Mouse (Mus musculus): Measurements from ENCODE around the gene Miga2. TPM values are rescaled to one million over a fixed set of nuclear protein-coding genes. Genes with fewer than 3 reads are reported as not detected.

Gene Miga2
- polyA plus RNA-seq, 1 experiment from 2014 or later, result 35.6 TPM

DNA sequence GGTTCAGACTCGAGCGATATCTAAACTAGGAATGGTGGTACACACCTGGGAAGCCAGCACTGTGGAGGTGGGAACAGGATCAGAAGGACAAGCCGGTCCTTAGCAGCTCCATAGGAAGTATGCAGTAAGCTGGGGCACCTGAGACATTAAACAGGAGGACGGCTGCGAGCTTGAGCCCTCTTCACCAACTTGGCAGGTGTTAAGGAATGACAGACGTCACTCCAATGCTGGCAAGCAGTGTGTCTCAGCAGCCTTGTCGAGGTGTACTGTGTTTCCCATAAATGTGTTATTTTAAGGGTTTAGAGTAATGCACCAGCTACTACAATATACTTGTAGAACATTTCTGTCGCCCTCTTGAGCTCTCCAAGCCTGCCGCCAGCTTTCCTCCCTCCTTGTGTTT is 22.9 kb downstream of the Miga2 start:
- ATAC-seq, result no peak
- no peak overlapping the region for H3K27ac ChIP-seq (ENCODE audit: low read length)

DNA sequence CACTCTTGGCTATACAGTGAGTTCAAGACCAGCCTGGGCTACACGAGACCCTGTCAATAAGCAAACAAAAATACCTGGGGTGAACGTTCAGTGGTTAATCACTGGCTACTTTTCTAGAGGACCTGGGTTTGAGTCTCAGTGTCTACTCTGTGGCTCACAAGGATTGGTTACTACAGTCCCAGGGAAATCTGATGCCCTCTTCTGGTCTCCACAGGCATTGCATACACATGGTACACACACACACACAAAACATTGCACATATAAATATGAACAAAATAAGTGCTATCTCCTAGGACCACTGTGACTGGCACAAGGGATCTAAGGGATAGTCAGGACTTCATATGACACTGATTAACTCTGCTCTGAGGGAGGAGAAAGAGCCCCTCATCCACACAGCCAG is 25.0 kb downstream of the Miga2 start:
- H3K27me3 ChIP-seq (replicated peaks; ENCODE audit: control insufficient read depth, insufficient read depth, low read length), result no peaks in the 10 kb centered on the region
- no peak overlapping the region for H3K4me3 ChIP-seq (replicated peaks; ENCODE audit: low read length)
- H3K9ac ChIP-seq (replicated peaks; ENCODE audit: low read depth, low read length), result no peak overlapping the region
- ATAC-seq, result no peak
- WGBS, result 94% methylated on average over 2 of the region's 2 CpGs
- peaks cover 2% of the 10 kb centered on the region; the same call in 1 of the 2 replicates for H3K36me3 ChIP-seq (ENCODE audit: control insufficient read depth, insufficient read depth)
- no peak overlapping the region for H3K4me2 ChIP-seq (ENCODE audit: low read length)
- no peaks in the 10 kb centered on the region for H3K9me3 ChIP-seq (ENCODE audit: control insufficient read depth, low read length)
- peaks cover 15% of the 10 kb centered on the region for H3K4me1 ChIP-seq (replicated peaks; ENCODE audit: control insufficient read depth, insufficient read depth, low read length)
- no peak overlapping the region for H3K27ac ChIP-seq (ENCODE audit: low read length)

More for the DNA sequence above, 22.9 kb downstream of the Miga2 start:
- Histone ChIP-seq H3K27me3 (replicated peaks; ENCODE audit: control insufficient read depth, insufficient read depth, low read length) (no peaks in the 10 kb centered on the region), H3K9me3 (ENCODE audit: control insufficient read depth, low read length) (no peaks in the 10 kb centered on the region), H3K36me3 (ENCODE audit: control insufficient read depth, insufficient read depth) (peaks cover 11% of the 10 kb centered on the region; the same call in 1 of the 2 replicates), H3K4me3 (replicated peaks; ENCODE audit: low read length) (no peak overlapping the region), H3K9ac (replicated peaks; ENCODE audit: low read depth, low read length) (no peak overlapping the region), H3K4me2 (ENCODE audit: low read length) (no peak overlapping the region), H3K4me1 (replicated peaks; ENCODE audit: control insufficient read depth, insufficient read depth, low read length) (0 out of 2 replicates have a peak, but pooled peaks cover 3% of the 10 kb centered on the region)
- 86% methylated on average over 9 of the region's 9 CpGs for WGBS

DNA sequence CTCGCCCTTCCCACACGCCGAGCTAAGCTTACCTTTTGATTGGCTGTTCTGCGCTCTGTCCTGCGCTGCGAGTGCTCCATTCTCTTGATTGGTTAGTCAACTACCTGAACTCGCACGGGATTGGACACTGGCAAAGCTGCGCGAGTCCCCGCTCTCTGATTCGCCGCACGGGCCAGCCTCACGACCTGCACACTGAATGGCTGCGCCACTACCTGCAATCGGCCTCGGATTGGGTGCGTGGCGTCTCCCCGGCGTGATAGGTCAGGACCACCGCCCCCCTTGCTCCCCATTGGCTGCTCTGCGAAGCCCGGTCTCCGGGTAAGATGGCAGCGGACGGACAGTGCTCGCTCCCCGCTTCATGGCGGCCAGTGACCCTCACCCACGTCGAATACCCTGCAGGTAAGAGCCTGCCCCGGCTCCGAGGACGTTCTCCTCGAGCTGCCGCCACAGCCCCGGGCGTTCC is 28.1 kb downstream of the Miga2 start, which contains the start of gene Dolpp1:
Gene Dolpp1 (plus strand): TSS at position 141 of the 463 bp plus-strand sequence.
- peak; percentile 99 for ATAC-seq
- H3K9ac ChIP-seq (replicated peaks; ENCODE audit: low read depth, low read length), result peak within 1 kb of the TSS; percentile 83
- H3K4me3 ChIP-seq (replicated peaks; ENCODE audit: low read length), result peak within 1 kb of the TSS; percentile 95
- H3K4me2 ChIP-seq (ENCODE audit: low read length), result peak within 1 kb of the TSS; percentile 99
- under 1% methylated on average over 40 of the region's 40 CpGs for WGBS
- H3K27me3 ChIP-seq (replicated peaks; ENCODE audit: control insufficient read depth, insufficient read depth, low read length), result no peaks in the 10 kb centered on the region
- H3K27ac ChIP-seq (ENCODE audit: low read length), result peak within 1 kb of the TSS; percentile 96
- peaks cover 2% of the 10 kb centered on the region for H3K36me3 ChIP-seq (ENCODE audit: control insufficient read depth, insufficient read depth)
- peaks cover 16% of the 10 kb centered on the region for H3K4me1 ChIP-seq (replicated peaks; ENCODE audit: control insufficient read depth, insufficient read depth, low read length)
- no peaks in the 10 kb centered on the region for H3K9me3 ChIP-seq (ENCODE audit: control insufficient read depth, low read length)

DNA sequence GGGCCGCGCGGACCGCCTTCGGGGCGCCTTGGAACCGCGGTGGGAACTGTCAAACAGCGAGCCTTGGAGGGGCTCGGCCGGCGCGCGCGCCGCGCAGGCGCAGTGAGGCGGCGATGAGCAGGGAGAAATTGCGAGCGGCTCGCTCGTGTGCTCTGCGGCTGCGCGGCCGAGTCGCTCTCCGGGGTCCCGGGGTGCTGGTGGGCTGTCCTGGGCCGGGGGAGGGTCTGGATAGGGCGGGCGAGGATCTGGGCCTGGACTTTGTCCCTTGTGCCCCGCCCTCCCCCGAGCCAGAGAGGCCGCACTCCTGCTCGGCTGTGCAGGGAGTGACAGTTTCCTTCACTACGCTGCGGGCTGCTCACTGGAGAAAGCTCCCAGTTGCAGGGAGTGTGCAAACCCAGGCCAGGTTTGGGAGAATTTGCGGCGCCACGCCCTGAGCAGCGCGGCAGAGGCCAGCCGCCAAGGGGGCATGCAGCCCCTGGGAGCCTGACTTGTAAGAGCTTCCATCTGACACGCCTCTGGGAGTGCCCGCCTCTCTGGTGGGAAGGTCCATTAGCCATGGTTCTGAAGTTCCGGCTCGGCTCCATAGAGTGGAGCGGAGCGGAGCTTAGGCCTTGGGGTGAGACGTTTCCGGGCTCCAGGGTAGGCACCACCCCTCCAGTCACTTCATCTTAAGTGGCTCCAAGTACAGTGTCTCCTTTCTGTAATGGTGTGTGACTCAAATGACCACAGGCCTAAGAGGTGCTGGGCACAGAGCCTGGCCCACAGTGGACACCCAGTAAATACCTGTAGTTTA is 28.7 kb downstream of the Miga2 start:
- H3K27me3 ChIP-seq (replicated peaks; ENCODE audit: control insufficient read depth, insufficient read depth, low read length), result no peaks in the 10 kb centered on the region
- H3K36me3 ChIP-seq (ENCODE audit: control insufficient read depth, insufficient read depth), result peaks cover 2% of the 10 kb centered on the region
- peaks cover 16% of the 10 kb centered on the region for H3K4me1 ChIP-seq (replicated peaks; ENCODE audit: control insufficient read depth, insufficient read depth, low read length)
- under 1% methylated on average over 54 of the region's 54 CpGs for WGBS
- H3K9ac ChIP-seq (replicated peaks; ENCODE audit: low read depth, low read length), result peak overlapping the region; percentile 83
- peak overlapping the region; percentile 99 for H3K4me2 ChIP-seq (ENCODE audit: low read length)
- H3K27ac ChIP-seq (ENCODE audit: low read length), result peak overlapping the region; percentile 96
- H3K4me3 ChIP-seq (replicated peaks; ENCODE audit: low read length), result peak overlapping the region; percentile 95
- H3K9me3 ChIP-seq (ENCODE audit: control insufficient read depth, low read length), result no peaks in the 10 kb centered on the region
- ATAC-seq, result peak; percentile 80

DNA sequence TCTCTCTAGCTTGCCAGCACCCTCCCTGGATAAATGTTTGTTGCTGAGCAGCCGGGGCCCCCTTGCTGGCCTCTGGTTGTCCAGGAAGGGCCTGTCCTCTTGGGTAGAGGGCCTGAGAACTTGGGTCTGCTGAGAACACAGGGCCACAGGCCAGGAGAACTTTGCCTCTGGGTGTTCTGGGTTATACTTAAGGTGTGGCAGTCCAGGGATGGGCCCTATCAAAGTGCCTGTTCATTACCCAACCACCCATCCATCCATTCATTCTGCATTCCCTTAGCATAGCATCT is 29.3 kb downstream of the Miga2 start:
- no peak overlapping the region for H3K27ac ChIP-seq (ENCODE audit: low read length)

DNA sequence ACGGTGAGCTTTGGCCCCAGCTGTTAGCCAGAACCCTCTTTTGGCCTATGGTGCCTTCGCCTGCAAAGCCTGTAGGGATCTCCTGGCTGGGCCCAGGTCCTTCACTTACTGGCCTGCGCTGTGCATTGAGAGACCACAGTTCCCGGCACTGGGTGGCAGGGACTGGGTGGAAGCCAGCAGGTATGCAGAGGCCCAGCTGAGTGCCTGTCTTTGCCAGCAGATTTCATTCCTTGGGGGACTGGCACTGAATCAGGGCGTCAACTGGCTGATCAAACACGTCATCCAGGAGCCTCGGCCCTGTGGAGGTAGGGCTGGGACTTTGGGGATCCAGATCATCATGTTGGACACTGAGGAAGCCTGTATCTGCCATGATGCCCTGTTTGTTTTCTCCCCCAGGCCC is 31.7 kb downstream of the Miga2 start:
- WGBS, result 82% methylated on average over 7 of the region's 7 CpGs
- Histone ChIP-seq H3K9ac (replicated peaks; ENCODE audit: low read depth, low read length) (no peak overlapping the region), H3K36me3 (ENCODE audit: control insufficient read depth, insufficient read depth) (peaks cover 3% of the 10 kb centered on the region)

More for the DNA sequence above, 29.3 kb downstream of the Miga2 start:
- Histone ChIP-seq H3K4me1 (replicated peaks; ENCODE audit: control insufficient read depth, insufficient read depth, low read length) (peaks cover 16% of the 10 kb centered on the region), H3K4me3 (replicated peaks; ENCODE audit: low read length) (peak overlapping the region; percentile 95), H3K9ac (replicated peaks; ENCODE audit: low read depth, low read length) (peak overlapping the region; percentile 83), H3K36me3 (ENCODE audit: control insufficient read depth, insufficient read depth) (peaks cover 2% of the 10 kb centered on the region), H3K9me3 (ENCODE audit: control insufficient read depth, low read length) (no peaks in the 10 kb centered on the region), H3K27me3 (replicated peaks; ENCODE audit: control insufficient read depth, insufficient read depth, low read length) (no peaks in the 10 kb centered on the region), H3K4me2 (ENCODE audit: low read length) (peak overlapping the region; percentile 99)
- 80% methylated on average over 1 of the region's 1 CpGs for WGBS
- ATAC-seq, result no peak

DNA sequence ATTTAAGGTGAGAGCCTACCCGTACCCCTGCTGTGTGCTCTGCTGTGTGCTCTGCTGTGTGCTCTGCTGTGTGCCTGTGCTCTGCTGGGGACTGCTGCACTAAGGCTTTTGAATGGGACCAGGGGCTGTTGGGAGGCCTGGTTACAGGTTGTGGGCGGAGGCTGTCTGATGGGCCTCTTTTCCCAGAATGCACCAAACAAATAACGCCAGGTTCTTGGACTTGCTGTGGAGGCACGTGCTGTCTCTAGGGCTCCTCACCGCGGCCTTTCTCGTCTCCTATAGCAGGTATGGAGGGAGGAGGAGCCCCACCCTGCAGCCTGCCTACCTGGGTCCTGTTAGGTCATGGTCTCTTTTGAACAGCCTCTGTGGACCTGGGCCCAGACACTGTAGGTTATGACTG is 32.2 kb downstream of the Miga2 start:
- Histone ChIP-seq H3K36me3 (ENCODE audit: control insufficient read depth, insufficient read depth) (peaks cover 4% of the 10 kb centered on the region), H3K4me3 (replicated peaks; ENCODE audit: low read length) (no peak overlapping the region), H3K9me3 (ENCODE audit: control insufficient read depth, low read length) (no peaks in the 10 kb centered on the region), H3K4me2 (ENCODE audit: low read length) (no peak overlapping the region), H3K27ac (ENCODE audit: low read length) (no peak overlapping the region), H3K27me3 (replicated peaks; ENCODE audit: control insufficient read depth, insufficient read depth, low read length) (no peaks in the 10 kb centered on the region), H3K9ac (replicated peaks; ENCODE audit: low read depth, low read length) (no peak overlapping the region), H3K4me1 (replicated peaks; ENCODE audit: control insufficient read depth, insufficient read depth, low read length) (peaks cover 32% of the 10 kb centered on the region)
- WGBS, result 87% methylated on average over 7 of the region's 7 CpGs
- no peak for ATAC-seq

More for the DNA sequence above, 31.7 kb downstream of the Miga2 start:
- H3K4me3 ChIP-seq (replicated peaks; ENCODE audit: low read length), result no peak overlapping the region
- no peak for ATAC-seq
- no peak overlapping the region for H3K27ac ChIP-seq (ENCODE audit: low read length)
- H3K9me3 ChIP-seq (ENCODE audit: control insufficient read depth, low read length), result no peaks in the 10 kb centered on the region
- no peaks in the 10 kb centered on the region for H3K27me3 ChIP-seq (replicated peaks; ENCODE audit: control insufficient read depth, insufficient read depth, low read length)
- no peak overlapping the region for H3K4me2 ChIP-seq (ENCODE audit: low read length)
- H3K4me1 ChIP-seq (replicated peaks; ENCODE audit: control insufficient read depth, insufficient read depth, low read length), result peaks cover 31% of the 10 kb centered on the region

DNA sequence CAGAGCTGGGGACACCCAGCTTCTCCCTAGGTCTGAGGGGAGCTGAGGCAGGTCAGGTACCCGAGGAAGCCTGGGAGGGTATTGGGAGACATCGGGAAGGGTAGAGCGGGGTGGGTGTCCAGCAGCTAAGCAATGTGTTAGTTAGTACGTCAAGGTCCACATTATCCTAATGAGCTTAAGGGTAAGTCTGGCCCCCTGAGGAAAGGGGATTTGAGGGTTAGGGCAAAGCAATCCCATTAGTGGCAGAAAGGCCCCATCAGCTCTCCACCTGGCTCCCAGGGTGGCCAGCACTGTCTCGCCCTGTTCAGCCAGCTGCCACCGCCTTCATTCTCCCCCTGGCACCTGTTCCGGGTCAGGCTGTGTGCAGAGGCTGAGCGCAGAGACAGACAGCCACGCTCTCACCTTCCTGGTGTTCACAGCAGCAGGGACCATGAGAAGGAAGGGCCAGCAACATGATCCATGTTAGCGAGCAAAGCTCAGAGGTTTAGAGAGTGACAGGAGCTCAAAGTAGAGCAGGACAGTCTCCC is 34.0 kb downstream of the Miga2 start:
- Histone ChIP-seq H3K27me3 (replicated peaks; ENCODE audit: control insufficient read depth, insufficient read depth, low read length) (no peaks in the 10 kb centered on the region), H3K9ac (replicated peaks; ENCODE audit: low read depth, low read length) (no peak overlapping the region), H3K4me2 (ENCODE audit: low read length) (no peak overlapping the region), H3K27ac (ENCODE audit: low read length) (no peak overlapping the region), H3K4me1 (replicated peaks; ENCODE audit: control insufficient read depth, insufficient read depth, low read length) (peaks cover 27% of the 10 kb centered on the region), H3K9me3 (ENCODE audit: control insufficient read depth, low read length) (no peaks in the 10 kb centered on the region), H3K4me3 (replicated peaks; ENCODE audit: low read length) (no peak overlapping the region), H3K36me3 (ENCODE audit: control insufficient read depth, insufficient read depth) (peaks cover 7% of the 10 kb centered on the region)
- ATAC-seq, result no peak
- 56% methylated on average over 10 of the region's 10 CpGs for WGBS

DNA sequence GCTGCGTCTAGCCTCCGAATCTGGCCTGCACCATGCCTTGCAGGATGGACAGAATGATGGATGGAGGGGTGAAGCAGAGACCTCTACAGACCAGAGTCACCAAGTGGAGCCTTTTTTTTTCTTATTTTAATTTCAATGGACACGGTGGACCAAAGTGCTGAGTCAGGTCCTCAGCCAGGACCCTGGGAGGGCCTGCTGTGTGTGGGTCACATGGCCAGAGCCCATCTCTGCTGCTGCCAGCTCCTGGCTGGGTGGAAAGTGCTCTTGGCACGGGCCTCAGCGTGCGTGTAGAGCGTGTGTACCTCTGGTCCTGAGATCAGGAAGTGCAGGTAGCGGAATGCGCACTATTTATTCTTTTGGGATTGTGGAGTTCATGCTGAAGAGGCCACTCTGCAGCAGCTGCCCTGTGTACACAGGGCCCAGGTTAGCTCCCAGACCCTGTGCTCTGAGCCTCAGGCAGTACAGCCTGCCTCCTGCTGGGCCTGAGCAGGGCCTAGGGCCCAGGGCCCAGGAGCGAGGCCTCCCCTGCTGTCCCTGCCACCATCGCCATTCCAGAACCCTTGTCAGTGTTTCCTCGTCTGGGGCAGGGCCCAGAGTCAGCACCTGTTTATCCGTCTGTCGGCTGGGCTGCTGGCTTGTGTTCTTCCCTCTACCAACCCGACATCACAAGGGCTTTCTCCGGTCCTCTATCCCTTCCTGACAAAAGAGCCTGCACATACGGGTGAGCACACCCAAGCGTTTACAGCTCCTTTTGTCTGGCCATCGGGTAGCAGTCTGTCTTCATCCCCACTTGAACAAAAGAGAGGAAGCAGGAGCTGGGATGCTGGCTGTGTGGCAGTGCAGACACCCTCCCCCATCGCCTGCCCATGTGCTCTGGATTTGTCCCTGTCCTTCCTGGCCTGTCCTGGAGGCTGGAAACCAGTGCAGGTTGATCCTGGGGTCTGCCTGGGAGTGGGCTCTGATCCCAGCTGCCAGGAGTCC is 35.4 kb downstream of the Miga2 start:
- no peak overlapping the region for H3K4me2 ChIP-seq (ENCODE audit: low read length)
- H3K36me3 ChIP-seq (ENCODE audit: control insufficient read depth, insufficient read depth), result peaks cover 10% of the 10 kb centered on the region
- peak overlapping the region; percentile 48 for H3K9ac ChIP-seq (replicated peaks; ENCODE audit: low read depth, low read length)

More for the DNA sequence above, 35.4 kb downstream of the Miga2 start:
- Histone ChIP-seq H3K4me3 (replicated peaks; ENCODE audit: low read length) (no peak overlapping the region), H3K9me3 (ENCODE audit: control insufficient read depth, low read length) (no peaks in the 10 kb centered on the region), H3K27me3 (replicated peaks; ENCODE audit: control insufficient read depth, insufficient read depth, low read length) (no peaks in the 10 kb centered on the region), H3K4me1 (replicated peaks; ENCODE audit: control insufficient read depth, insufficient read depth, low read length) (peaks cover 17% of the 10 kb centered on the region), H3K27ac (ENCODE audit: low read length) (peak overlapping the region; percentile 91)
- ATAC-seq, result peak; percentile 68
- 15% methylated on average over 20 of the region's 20 CpGs for WGBS

Data from forebrain, embryonic 16.5 days (tissue).